Mouse (Mus musculus): ENCODE measurements around the gene Exoc2.

DNA sequence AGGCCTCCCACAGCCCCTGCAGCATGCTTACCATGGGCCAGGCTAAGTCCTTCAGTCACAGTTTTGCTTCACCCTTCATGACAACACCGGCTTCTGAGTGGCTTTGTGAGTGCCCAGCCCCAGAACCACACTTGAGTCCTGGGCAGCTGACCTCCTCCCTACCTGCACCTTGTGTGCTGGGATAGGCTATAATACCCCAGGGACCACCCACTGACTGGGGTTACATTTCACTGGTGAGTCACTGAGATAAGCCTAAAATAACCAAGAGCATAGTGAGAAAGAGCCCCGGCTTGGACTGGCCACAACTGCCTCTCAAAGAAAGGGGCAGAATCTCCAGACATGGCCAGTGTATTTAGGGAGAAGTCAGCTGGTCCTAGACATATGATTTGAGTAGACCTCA is 192.0 kb downstream of the Exoc2 start:
- TF ChIP-seq EP300 (IDR thresholded peaks at IDR 0.05; ENCODE audit: low read depth) (no peak), CTCF (IDR thresholded peaks at IDR 0.05; ENCODE audit: low read depth) (no peak)
